Mouse (Mus musculus) forebrain, embryonic 10.5 days (tissue): Measurements from ENCODE around the gene Arf6. TPM values are rescaled to one million over a fixed set of nuclear protein-coding genes. Genes with fewer than 3 reads are reported as not detected.
"Not testable (repeated sequence)": the region's sequence is repeated elsewhere in the genome, so short reads cannot be mapped to it uniquely, and the experiment has no call there.

Source experiments
- DNase-seq: peaks from one replicate; pipeline ENCODE4 v3.0.0-alpha.2; 2017; ENCODE audit warnings: low spot score; ENCODE audit errors: extremely low spot score
- H3K27ac ChIP-seq: fragments of 300-500 bp; sonication (generic); 2 replicates; pipeline ENCODE4 v1.5.1; 2016; ENCODE audit warnings: mild to moderate bottlenecking
- H3K27me3 ChIP-seq: fragments of 300-500 bp; sonication (generic); 2 replicates; pipeline ENCODE4 v1.6.1; 2016; ENCODE audit warnings: mild to moderate bottlenecking; ENCODE audit not compliant: poor library complexity, severe bottlenecking
- H3K36me3 ChIP-seq: fragments of 300-500 bp; sonication (generic); replicated peaks from 2 replicates; pipeline ENCODE4 v1.6.1; 2016; ENCODE audit warnings: mild to moderate bottlenecking, moderate library complexity
- H3K4me1 ChIP-seq: fragments of 300-500 bp; sonication (generic); 2 replicates; pipeline ENCODE4 v1.6.1; 2016
- H3K4me3 ChIP-seq: fragments of 300-500 bp; sonication (generic); 2 replicates; pipeline ENCODE4 v1.5.1; 2016; ENCODE audit warnings: mild to moderate bottlenecking, moderate library complexity
- H3K9me3 ChIP-seq: fragments of 300-500 bp; sonication (generic); 2 replicates; pipeline ENCODE4 v1.6.1; 2016; ENCODE audit warnings: mild to moderate bottlenecking, moderate library complexity
- WGBS: fragments of 180-500 bp; shearing (Covaris S2); methylation state at CpG from one replicate; pipeline ENCODE4 v1.1.7; 2016; 5-methylcytosine and 5-hydroxymethylcytosine counted together
- polyA plus RNA-seq: library from polyadenylated mRNA; unstranded; fragments of >200 nt; fragmentation: Nextera tagmentation; extraction: Ambion mirVana; gene quantifications from 2 replicates; pipeline ENCODE4 v1.2.1, GENCODE M21; 2016

Arf6 gene
- polyA plus RNA-seq, 1 experiment from 2014 or later: 32.6 TPM

DNA sequence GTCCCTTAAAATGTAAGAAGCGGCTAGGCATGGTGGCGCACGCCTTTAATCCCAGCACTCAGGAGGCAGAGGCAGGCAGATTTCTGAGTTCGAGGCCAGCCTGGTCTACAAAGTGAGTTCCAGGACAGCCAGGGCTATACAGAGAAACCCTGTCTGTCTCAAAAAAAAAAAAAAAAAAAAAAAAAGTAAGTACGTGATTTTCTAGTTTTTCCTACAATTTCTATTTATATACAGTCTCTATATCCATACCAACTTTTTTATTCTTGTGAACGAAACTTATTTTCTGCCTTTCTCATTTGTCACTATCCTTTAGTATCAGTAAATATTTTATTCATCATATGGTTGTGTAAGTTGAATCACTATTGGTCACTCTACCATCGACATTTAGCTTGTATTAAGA, 8.8 kb upstream of the Arf6 start:
- not testable (repeated sequence) for H3K27ac ChIP-seq, H3K9me3 ChIP-seq, H3K36me3 ChIP-seq, H3K4me3 ChIP-seq, DNase-seq, H3K27me3 ChIP-seq
- WGBS: 93% methylated on average over 7 of the region's 7 CpGs
- H3K4me1 ChIP-seq: peaks cover 26% of the 10 kb centered on the region

DNA sequence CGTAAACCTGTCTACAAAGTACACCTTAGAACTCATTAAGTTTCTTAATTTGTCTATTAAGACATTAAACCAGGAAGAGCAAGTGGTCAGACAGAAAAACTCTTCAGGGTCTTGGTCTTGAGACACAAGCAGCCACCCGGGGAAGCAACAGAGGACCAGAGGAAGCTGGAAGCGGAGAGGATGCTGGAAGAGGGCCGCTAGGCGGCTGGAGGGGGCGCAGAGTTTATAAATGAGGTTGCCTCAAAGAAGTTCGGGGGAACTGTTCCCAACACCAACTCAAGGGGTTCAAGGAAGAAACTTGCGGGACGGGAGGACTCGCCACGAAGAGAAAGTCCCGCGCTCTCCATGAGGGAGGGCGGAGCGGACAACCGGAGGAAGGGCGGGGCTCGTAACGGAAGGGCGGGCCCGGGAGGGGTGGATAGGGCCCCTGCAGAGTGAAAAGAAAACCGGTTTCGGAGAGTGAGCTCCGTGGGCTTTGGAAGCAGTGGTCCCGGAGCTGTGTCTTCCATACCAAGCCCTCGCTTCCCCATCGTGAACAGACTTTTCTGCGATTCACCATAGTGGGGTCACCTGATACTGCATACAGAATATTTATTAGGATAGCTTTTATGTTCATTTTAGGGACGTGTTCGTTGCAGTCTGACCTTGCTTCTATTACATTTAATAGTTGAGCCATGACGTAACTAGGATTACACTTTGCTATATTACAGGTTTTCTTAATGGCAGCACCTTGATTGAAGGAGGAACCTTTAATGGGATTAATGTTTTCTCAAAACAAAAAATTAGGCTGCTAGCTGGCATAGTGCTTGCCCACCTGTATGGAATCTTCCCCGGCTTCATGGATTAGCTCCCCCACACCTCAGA, 7.8 kb upstream of the Arf6 start:
- Histone ChIP-seq H3K27ac (peak overlapping the region; percentile 91), H3K27me3 (no peaks in the 10 kb centered on the region)
- WGBS: 5% methylated on average over 32 of the region's 32 CpGs

DNA sequence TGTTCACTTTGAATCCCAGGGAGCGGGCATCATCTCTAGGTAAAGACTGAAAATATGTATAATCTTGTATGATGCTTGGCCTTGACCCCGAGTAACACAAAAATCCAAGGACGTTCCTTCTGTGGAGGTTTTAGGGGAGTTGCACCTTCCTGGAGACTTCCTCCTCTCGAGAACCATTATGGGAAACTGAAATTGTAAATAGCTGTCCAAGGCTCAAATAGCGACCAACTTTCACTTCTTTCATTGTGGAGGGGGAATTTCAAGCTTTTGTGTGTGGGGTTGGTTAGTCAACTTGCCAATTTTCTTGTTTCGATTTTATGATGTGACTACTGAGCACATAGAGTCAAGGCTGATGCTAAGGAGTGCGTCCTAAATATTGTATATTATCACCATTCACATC, 6.2 kb upstream of the Arf6 start:
- Histone ChIP-seq H3K27ac (no peak overlapping the region), H3K36me3 (no peaks in the 10 kb centered on the region), H3K4me1 (peaks cover 29% of the 10 kb centered on the region), H3K9me3 (no peaks in the 10 kb centered on the region), H3K27me3 (no peaks in the 10 kb centered on the region), H3K4me3 (no peak overlapping the region)
- 82% methylated on average over 7 of the region's 7 CpGs for WGBS
- DNase-seq: no peak

More for the DNA sequence above, 7.8 kb upstream of the Arf6 start:
- Histone ChIP-seq H3K4me3 (peak overlapping the region; percentile 63), H3K9me3 (no peaks in the 10 kb centered on the region), H3K4me1 (peaks cover 26% of the 10 kb centered on the region), H3K36me3 (no peaks in the 10 kb centered on the region)
- DNase-seq: peak; percentile 72

DNA sequence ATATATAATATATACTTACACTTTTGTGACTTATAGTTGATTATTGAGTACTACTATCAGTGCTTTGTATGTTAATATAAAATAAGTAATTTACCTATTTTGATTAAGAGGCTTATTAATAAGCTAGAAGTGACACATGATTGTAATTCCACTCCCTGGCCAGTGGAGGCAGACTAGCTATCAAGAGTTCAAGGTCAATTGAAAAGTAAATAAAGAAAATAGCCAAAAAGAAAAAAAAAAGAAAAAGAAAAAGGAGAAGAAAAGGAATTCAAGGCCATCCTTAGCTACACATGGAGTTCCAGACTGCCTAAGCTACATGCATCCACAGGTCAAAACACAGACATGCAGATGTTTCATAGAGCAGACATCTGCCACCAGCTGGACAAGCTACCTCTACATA, 5.5 kb upstream of the Arf6 start:
- H3K36me3 ChIP-seq: no peaks in the 10 kb centered on the region
- H3K9me3 ChIP-seq: no peaks in the 10 kb centered on the region
- H3K27ac ChIP-seq: no peak overlapping the region
- no peaks in the 10 kb centered on the region for H3K27me3 ChIP-seq
- DNase-seq: no peak
- H3K4me3 ChIP-seq: no peak overlapping the region
- peaks cover 36% of the 10 kb centered on the region for H3K4me1 ChIP-seq

DNA sequence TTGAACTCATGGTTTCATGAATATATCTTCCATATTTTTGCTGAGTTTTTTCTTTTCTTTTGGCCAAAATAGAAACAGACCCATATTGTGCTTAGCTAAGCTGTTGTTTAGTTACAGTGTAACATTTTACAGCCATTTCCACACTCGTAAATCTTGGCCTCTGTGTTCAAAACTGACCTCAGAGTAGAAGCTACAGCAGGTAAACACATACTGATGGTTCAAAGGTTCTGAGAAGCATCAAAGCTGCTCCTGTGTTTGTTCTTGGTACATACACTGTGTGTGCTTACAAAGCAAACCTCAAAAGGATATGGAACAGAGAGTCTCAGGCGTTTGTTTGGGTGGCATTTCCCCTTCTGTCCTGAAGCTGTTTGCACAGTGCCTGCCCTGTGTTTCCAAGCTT, 4.4 kb upstream of the Arf6 start:
- Histone ChIP-seq H3K27ac (no peak overlapping the region), H3K4me3 (no peak overlapping the region), H3K4me1 (peaks cover 25% of the 10 kb centered on the region), H3K9me3 (no peaks in the 10 kb centered on the region), H3K36me3 (no peaks in the 10 kb centered on the region), H3K27me3 (no peaks in the 10 kb centered on the region)
- DNase-seq: no peak
- 77% methylated on average over 2 of the region's 2 CpGs for WGBS

DNA sequence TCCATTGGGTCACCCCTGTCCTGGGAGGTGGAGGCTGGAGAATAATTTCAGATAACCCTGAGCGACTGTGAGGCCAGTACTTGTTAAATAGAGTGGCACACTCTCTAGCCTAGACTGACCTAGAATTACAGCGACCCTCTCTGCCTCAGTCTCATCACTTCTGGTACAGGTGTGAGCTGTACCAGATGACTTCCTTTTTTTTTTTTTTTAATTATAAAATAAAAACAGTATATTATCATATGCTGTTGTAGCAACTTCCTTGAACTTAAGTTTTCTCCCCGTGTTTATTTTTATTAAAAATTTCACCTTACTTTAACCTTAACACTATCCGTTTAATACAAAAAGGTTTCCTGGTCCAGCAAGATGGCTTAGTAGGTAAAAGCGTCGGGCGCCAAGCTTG, 1.0 kb upstream of the Arf6 start:
- peaks cover 33% of the 10 kb centered on the region for H3K4me1 ChIP-seq
- H3K9me3 ChIP-seq: no peaks in the 10 kb centered on the region
- H3K4me3 ChIP-seq: peak overlapping the region; percentile 99
- DNase-seq: no peak
- peaks cover 29% of the 10 kb centered on the region for H3K36me3 ChIP-seq
- no peaks in the 10 kb centered on the region for H3K27me3 ChIP-seq
- H3K27ac ChIP-seq: peak overlapping the region; percentile 98
- 13% methylated on average over 7 of the region's 7 CpGs for WGBS

DNA sequence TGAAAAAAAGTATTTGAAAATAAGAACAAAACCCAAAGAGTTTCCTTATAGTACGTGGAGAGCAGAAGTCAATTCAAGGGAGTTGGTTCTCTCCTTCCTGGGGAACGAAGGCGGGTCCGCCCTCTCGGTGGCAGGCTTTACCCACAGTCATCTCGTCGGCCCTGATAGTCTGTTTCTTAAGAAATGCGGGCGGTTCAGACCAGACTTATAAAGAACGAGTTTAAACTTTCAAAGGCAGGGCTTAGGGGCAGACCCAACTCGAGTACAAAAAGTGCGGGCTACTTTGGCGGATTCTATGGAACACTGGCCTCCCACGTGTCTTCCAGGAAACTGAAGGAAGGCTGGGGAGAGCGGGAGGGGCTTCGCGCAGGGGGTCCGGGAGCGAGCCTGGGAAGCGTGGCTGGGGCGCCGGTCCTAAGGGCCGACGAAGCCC, 513 bp upstream of the Arf6 start:
- H3K27ac ChIP-seq: peak overlapping the region; percentile 98
- peak overlapping the region; percentile 99 for H3K4me3 ChIP-seq
- no peaks in the 10 kb centered on the region for H3K9me3 ChIP-seq
- WGBS: 0% methylated on average over 24 of the region's 24 CpGs
- peaks cover 36% of the 10 kb centered on the region for H3K4me1 ChIP-seq
- DNase-seq: no peak
- peaks cover 34% of the 10 kb centered on the region for H3K36me3 ChIP-seq
- H3K27me3 ChIP-seq: no peaks in the 10 kb centered on the region

DNA sequence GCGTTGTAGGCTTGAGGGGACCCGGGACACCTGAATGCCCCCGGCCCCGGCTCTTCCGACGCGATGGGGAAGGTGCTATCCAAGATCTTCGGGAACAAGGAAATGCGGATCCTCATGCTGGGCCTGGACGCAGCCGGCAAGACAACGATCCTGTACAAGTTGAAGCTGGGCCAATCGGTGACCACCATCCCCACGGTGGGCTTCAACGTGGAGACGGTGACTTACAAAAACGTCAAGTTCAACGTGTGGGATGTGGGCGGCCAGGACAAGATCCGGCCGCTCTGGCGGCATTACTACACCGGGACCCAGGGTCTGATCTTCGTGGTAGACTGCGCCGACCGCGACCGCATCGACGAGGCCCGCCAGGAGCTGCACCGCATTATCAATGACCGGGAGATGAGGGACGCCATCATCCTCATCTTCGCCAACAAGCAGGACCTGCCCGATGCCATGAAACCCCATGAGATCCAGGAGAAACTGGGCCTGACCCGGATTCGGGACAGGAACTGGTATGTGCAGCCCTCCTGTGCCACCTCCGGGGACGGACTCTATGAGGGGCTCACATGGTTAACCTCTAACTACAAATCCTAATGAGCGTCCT, 881 bp downstream of the Arf6 start:
- under 1% methylated on average over 42 of the region's 42 CpGs for WGBS
- Histone ChIP-seq H3K9me3 (no peaks in the 10 kb centered on the region), H3K27me3 (no peaks in the 10 kb centered on the region), H3K27ac (peak overlapping the region; percentile 98), H3K4me3 (peak overlapping the region; percentile 99), H3K36me3 (peaks cover 46% of the 10 kb centered on the region), H3K4me1 (peaks cover 36% of the 10 kb centered on the region)
- peak; percentile 45 for DNase-seq

DNA sequence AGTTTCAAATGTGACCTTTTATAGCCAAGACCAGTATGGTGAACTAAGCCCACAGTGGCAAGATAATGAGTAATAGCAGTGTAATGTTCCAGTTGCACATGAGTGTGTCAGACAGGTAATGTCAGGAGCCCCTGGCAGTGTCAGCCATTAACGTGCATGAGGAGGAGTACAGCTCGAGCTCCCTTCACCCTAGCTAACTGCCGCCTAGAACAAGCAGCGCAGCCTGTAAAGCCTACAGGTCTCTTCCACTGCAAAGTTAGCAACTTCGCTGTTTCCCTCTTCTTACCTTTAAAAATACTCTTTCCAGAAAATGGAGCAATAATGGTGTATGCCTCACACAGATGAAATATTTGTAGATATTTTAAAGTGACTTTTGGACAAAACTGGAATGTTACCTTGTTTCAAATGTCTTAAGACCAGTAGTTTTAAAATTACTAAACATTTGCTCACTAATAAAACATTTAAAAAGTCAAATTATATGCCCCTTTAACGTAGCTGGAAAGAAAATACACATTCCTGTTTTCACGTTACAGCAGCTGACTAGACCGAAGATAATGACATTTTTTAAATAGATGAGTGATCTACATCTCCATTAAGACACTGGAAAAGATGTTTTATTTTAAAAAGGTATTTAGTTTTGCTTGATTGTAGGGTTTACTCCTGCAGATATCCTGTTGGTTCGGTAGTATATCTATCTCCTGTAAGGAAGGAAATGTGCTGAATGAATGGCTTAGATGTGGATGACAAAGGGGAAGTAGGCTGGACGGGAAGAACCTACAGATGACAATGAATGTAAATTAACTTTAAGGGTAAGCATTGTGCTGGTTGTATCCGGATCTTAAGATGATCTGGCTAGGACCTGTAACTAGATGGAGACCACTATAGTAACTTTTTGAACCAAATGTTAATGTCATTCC, 2.2 kb downstream of the Arf6 start:
- 56% methylated on average over 11 of the region's 11 CpGs for WGBS
- peaks cover 36% of the 10 kb centered on the region for H3K4me1 ChIP-seq
- H3K27ac ChIP-seq: peak overlapping the region; percentile 3; the same call in 1 of the 2 replicates
- H3K36me3 ChIP-seq: peaks cover 56% of the 10 kb centered on the region
- no peaks in the 10 kb centered on the region for H3K9me3 ChIP-seq
- H3K27me3 ChIP-seq: no peaks in the 10 kb centered on the region
- no peak for DNase-seq
- peak overlapping the region; percentile 99 for H3K4me3 ChIP-seq

DNA sequence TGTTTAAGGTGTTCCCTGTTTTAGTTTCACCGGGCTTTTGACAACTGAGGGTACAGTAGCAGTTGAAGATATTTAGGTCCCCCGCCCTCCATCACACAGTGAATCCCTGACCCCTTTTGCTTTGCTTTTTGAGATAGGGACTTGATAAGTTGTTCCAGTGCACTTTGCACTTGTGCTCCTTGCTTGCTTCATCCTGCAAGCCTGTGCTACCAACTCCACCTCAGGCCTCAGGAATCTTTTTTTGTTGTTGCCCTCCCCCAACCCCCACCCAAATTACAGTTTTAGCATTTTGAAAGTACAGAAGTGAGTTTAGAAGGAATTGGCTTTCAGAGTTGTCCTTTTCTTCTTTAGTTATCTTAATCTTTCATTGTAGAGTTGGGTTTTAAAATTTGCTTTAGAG, 4.2 kb downstream of the Arf6 start:
- no peak overlapping the region for H3K27ac ChIP-seq
- H3K36me3 ChIP-seq: peaks cover 64% of the 10 kb centered on the region
- no peaks in the 10 kb centered on the region for H3K27me3 ChIP-seq
- DNase-seq: no peak
- peaks cover 29% of the 10 kb centered on the region for H3K4me1 ChIP-seq
- WGBS: 82% methylated on average over 2 of the region's 2 CpGs
- no peak overlapping the region for H3K4me3 ChIP-seq
- no peaks in the 10 kb centered on the region for H3K9me3 ChIP-seq

DNA sequence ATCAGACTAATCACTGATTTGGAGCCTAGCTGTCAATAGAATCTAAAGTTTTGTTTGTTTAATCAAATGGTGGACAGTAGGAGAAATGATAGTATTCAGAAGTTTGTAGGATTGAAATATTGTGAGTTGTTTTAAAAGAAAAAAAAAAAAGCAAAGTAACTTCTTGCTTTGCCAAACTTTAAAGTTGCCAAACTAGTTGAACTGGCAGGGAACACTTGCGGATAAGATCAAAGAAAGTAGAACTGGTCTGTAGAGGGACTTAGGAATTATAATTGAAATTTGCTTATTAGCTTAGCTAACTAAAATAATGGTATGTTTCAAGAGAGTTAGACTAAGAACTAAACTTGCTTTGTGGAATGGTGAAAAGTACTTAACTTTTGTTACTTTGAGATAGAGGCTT, 5.2 kb downstream of the Arf6 start:
- DNase-seq: no peak
- Histone ChIP-seq H3K9me3 (no peaks in the 10 kb centered on the region), H3K27me3 (no peaks in the 10 kb centered on the region), H3K36me3 (peaks cover 68% of the 10 kb centered on the region), H3K27ac (no peak overlapping the region), H3K4me3 (no peak overlapping the region), H3K4me1 (peaks cover 26% of the 10 kb centered on the region)
- WGBS: 90% methylated on average over 1 of the region's 1 CpGs

DNA sequence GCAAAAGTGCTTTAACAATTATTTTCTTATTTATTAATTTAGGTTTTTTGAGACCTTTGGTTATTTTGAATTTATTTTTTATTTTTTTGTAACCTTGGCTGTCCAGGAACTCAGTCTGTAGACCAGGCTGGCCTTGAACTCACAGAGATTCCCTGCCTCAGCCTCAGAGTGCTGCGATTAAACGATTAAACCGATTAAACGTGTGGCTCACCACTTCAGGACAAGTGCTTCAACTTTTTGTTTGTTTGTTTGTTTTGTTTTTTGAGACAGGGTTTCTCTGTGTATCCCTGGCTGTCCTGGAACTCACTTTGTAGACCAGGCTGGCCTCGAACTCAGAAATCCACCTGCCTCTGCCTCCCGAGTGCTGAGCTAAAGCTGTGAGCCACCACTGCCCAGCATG, 5.7 kb downstream of the Arf6 start:
- Histone ChIP-seq H3K4me1 (peaks cover 26% of the 10 kb centered on the region), H3K36me3 (peaks cover 68% of the 10 kb centered on the region)
- H3K4me3 ChIP-seq, H3K9me3 ChIP-seq, H3K27ac ChIP-seq, H3K27me3 ChIP-seq, DNase-seq: not testable (repeated sequence)
- WGBS: 97% methylated on average over 6 of the region's 6 CpGs
